Mouse (Mus musculus) hindbrain, postnatal 0 days (tissue): ENCODE data around the gene Slc51b. TPM values are rescaled to one million over a fixed set of nuclear protein-coding genes. Genes with fewer than 3 reads are reported as not detected.

Source experiments
- ATAC-seq: fragments of 200-750 bp; cut with Nextera tagmentation; 2 replicates; pipeline ENCODE4 v1.8.0; 2017; ENCODE audit warnings: mild to moderate bottlenecking, moderate TSS enrichment, moderate library complexity
- DNase-seq: peaks from one replicate; pipeline ENCODE4 v3.0.0-alpha.2; 2015; ENCODE audit warnings: low spot score
- H3K27ac ChIP-seq: fragments of 300-500 bp; sonication (generic); 2 replicates; pipeline ENCODE4 v1.5.1; 2014; ENCODE audit warnings: mild to moderate bottlenecking
- H3K27me3 ChIP-seq: fragments of 300-500 bp; sonication (generic); 2 replicates; pipeline ENCODE4 v1.6.1; 2014; ENCODE audit warnings: low read length, mixed read lengths; ENCODE audit not compliant: insufficient read depth
- H3K36me3 ChIP-seq: fragments of 300-500 bp; sonication (generic); 2 replicates; pipeline ENCODE4 v1.6.1; 2014; ENCODE audit warnings: low read length, mixed read lengths; ENCODE audit not compliant: insufficient read depth
- H3K4me1 ChIP-seq: fragments of 300-500 bp; sonication (generic); 2 replicates; pipeline ENCODE4 v1.6.1; 2014; ENCODE audit warnings: antibody characterized with exemption, low read length, mixed read lengths; ENCODE audit not compliant: insufficient read depth
- H3K4me2 ChIP-seq: fragments of 300-500 bp; sonication (generic); 2 replicates; pipeline ENCODE4 v1.6.1; 2014; ENCODE audit warnings: low read depth, mild to moderate bottlenecking, low read length, moderate library complexity, mixed read lengths
- H3K4me3 ChIP-seq: fragments of 300-500 bp; sonication (generic); 2 replicates; pipeline ENCODE4 v1.5.1; 2014; ENCODE audit warnings: low read length
- H3K9ac ChIP-seq: fragments of 300-500 bp; sonication (generic); replicated peaks from 2 replicates; pipeline ENCODE4 v1.6.1; 2014; ENCODE audit warnings: mild to moderate bottlenecking, low read length, moderate library complexity, mixed read lengths
- H3K9me3 ChIP-seq: fragments of 300-500 bp; sonication (generic); 2 replicates; pipeline ENCODE4 v1.6.1; 2016; ENCODE audit warnings: low read length, mixed read lengths
- CTCF ChIP-seq: IDR thresholded peaks from 2 replicates; pipeline ENCODE4 v1.5.1; 2016; ENCODE audit warnings: antibody characterized with exemption, control low read depth, low read depth
- WGBS: fragments of 180-500 bp; shearing (Covaris S2); extraction: QIAGEN DNeasy Blood & Tissue Kit; methylation state at CpG from one replicate; pipeline ENCODE4 v1.1.7; 2014; 5-methylcytosine and 5-hydroxymethylcytosine counted together
- polyA plus RNA-seq: library from polyadenylated mRNA; unstranded; fragments of >200 nt; fragmentation: Nextera tagmentation; extraction: Ambion mirVana; gene quantifications from 2 replicates; pipeline ENCODE4 v1.2.1, GENCODE M21; 2015
- total RNA-seq: library from RNA; depleted of rRNA; stranded (reverse); fragments of >200 nt; gene quantifications from 2 replicates; pipeline ENCODE4 v1.2.3, GENCODE M21; 2014

The Slc51b gene
- total and polyA plus RNA-seq, 2 experiments from 2014 or later, result not detected

DNA sequence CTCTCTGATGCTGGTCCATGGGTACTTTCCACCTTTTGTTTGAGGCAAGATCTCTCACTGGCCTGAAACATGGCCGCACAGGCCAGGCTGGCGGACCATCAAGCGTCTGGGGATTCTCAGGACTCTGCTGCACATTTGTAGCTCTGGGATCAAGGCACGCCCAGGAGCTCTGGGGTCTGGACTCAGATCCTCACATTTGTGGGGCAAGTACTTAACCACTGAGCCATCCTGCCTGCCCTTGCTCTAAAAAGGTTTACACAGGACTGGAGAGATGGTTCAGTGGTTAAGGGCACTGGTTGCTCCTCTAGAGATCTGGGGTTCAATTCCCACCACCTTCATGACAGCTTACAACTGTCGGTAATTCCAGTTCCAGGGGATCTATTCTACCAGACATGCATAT lies 8.2 kb upstream of the Slc51b start:
- TF ChIP-seq CTCF, result no peak
- 87% methylated on average over 5 of the region's 5 CpGs for WGBS
- Histone ChIP-seq H3K4me3 (no peak overlapping the region), H3K9ac (no peak overlapping the region), H3K9me3 (no peaks in the 10 kb centered on the region), H3K4me2 (no peak overlapping the region), H3K36me3 (no peaks in the 10 kb centered on the region), H3K27ac (no peak overlapping the region), H3K27me3 (no peaks in the 10 kb centered on the region), H3K4me1 (no peaks in the 10 kb centered on the region)
- DNase-seq (no peak), ATAC-seq (no peak)

GRCm38 (mm10) chr9:65430401-65430800 lies 7.6 kb upstream of the Slc51b start:
- Histone ChIP-seq H3K27me3 (no peaks in the 10 kb centered on the region), H3K4me1 (no peaks in the 10 kb centered on the region), H3K9ac (no peak overlapping the region), H3K27ac (no peak overlapping the region), H3K4me3 (no peak overlapping the region), H3K36me3 (no peaks in the 10 kb centered on the region), H3K4me2 (no peak overlapping the region), H3K9me3 (no peaks in the 10 kb centered on the region)
- DNase-seq (no peak), ATAC-seq (no peak)
- no peak for TF ChIP-seq CTCF

- Histone ChIP-seq H3K9me3 (no peaks in the 10 kb centered on the region), H3K36me3 (no peaks in the 10 kb centered on the region), H3K4me2 (no peak overlapping the region), H3K9ac (no peak overlapping the region), H3K4me3 (no peak overlapping the region), H3K27ac (no peak overlapping the region), H3K4me1 (no peaks in the 10 kb centered on the region), H3K27me3 (no peaks in the 10 kb centered on the region)
- 83% methylated on average over 5 of the region's 5 CpGs for WGBS
- TF ChIP-seq CTCF, result no peak
- no peak for ATAC-seq
- DNase-seq, result no peak
These were observed 5.2 kb upstream of the Slc51b start for GRCm38 (mm10) chr9:65428003-65428402.

- no peaks in the 10 kb centered on the region for H3K4me1 ChIP-seq
- no peak for ATAC-seq
- WGBS, result 69% methylated on average over 2 of the region's 2 CpGs
- DNase-seq, result no peak
- no peak overlapping the region for H3K9ac ChIP-seq
- H3K4me2 ChIP-seq, result no peak overlapping the region
- no peak overlapping the region for H3K27ac ChIP-seq
- H3K36me3 ChIP-seq, result no peaks in the 10 kb centered on the region
- H3K27me3 ChIP-seq, result no peaks in the 10 kb centered on the region
- TF ChIP-seq CTCF, result no peak
- H3K9me3 ChIP-seq, result no peaks in the 10 kb centered on the region
- H3K4me3 ChIP-seq, result no peak overlapping the region
These were observed 4.8 kb upstream of the Slc51b start for GRCm38 (mm10) chr9:65427511-65427910.

DNA sequence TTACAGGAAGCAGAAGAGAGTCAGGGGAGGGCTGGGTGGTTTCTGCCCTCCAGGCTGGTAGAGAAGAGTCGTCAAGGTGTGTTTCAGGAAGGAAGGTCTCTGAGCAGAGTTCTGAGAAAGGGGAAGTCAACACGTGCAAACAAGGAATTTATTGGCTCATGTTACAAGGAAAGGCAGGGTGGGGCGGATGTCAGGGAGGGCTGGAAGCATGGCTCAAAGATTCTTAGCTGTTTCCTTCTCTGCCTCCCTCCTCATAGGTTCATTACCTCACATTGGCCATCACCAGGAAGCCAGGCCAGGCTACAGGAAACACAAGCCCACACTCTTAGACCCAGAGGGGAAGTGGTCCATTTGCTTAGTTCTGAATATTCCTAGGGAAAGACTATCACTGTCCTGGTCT lies 1.6 kb upstream of the Slc51b start:
- no peaks in the 10 kb centered on the region for H3K27me3 ChIP-seq
- DNase-seq, result no peak
- no peaks in the 10 kb centered on the region for H3K36me3 ChIP-seq
- H3K4me3 ChIP-seq, result no peak overlapping the region
- H3K9me3 ChIP-seq, result no peaks in the 10 kb centered on the region
- no peak overlapping the region for H3K4me2 ChIP-seq
- no peak for ATAC-seq
- no peak for TF ChIP-seq CTCF
- 59% methylated on average over 3 of the region's 3 CpGs for WGBS
- H3K4me1 ChIP-seq, result no peaks in the 10 kb centered on the region
- no peak overlapping the region for H3K27ac ChIP-seq
- no peak overlapping the region for H3K9ac ChIP-seq

DNA sequence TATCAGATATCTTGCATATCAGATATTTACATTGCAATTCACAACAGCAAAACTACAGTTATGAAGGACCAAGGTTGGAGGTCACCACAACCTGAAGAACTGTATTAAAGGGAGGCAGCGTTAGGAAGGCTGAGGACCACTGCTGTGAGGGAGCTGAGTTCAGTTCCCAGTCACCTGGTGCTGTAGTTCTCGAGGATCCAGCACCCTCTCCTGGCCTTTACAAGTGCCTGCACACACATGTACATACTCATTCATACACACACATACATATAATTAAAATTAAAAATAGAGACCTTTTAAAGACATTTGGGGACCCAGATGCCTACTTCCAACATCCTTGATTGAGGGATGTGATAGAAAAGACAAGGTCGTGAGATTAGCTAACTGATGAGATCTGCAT lies 3.1 kb downstream of the Slc51b start:
- ATAC-seq (no peak), DNase-seq (no peak)
- Histone ChIP-seq H3K4me3 (no peak overlapping the region), H3K9ac (no peak overlapping the region), H3K36me3 (no peaks in the 10 kb centered on the region), H3K27ac (no peak overlapping the region), H3K27me3 (no peaks in the 10 kb centered on the region), H3K4me1 (no peaks in the 10 kb centered on the region), H3K9me3 (no peaks in the 10 kb centered on the region), H3K4me2 (no peak overlapping the region)
- 73% methylated on average over 3 of the region's 3 CpGs for WGBS
- no peak for TF ChIP-seq CTCF

DNA sequence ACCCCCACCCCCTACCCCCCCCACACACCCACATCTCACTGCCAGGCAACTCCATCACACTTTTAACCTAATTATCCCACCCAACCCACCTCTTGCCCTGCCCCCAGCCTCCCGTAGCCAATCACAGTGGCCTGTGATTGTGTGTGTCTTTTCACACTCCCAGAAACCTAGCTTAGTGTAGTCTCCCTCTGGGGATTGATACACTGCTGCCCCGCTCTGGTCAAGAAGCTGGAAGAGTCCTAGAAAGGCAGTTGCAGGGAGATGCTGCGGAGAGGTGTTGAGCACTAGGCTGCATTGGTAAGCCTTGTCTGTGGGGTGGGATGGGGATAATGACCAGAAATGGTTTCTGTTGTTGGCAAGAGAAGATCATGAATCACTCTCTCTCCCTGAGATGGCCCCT lies 5.0 kb downstream of the Slc51b start:
- no peak overlapping the region for H3K4me2 ChIP-seq
- H3K4me1 ChIP-seq, result no peaks in the 10 kb centered on the region
- H3K4me3 ChIP-seq, result no peak overlapping the region
- no peaks in the 10 kb centered on the region for H3K27me3 ChIP-seq
- 51% methylated on average over 3 of the region's 3 CpGs for WGBS
- TF ChIP-seq CTCF, result no peak
- DNase-seq, result peak; percentile 5
- H3K36me3 ChIP-seq, result no peaks in the 10 kb centered on the region
- no peak for ATAC-seq
- H3K27ac ChIP-seq, result no peak overlapping the region
- H3K9me3 ChIP-seq, result no peaks in the 10 kb centered on the region
- H3K9ac ChIP-seq, result no peak overlapping the region

GRCm38 (mm10) chr9:65411326-65411725 lies 11.4 kb downstream of the Slc51b start:
- H3K9me3 ChIP-seq, result no peaks in the 10 kb centered on the region
- H3K27ac ChIP-seq, result no peak overlapping the region
- TF ChIP-seq CTCF, result no peak
- no peak overlapping the region for H3K4me3 ChIP-seq
- H3K4me1 ChIP-seq, result no peaks in the 10 kb centered on the region
- H3K27me3 ChIP-seq, result no peaks in the 10 kb centered on the region
- H3K36me3 ChIP-seq, result no peaks in the 10 kb centered on the region
- H3K9ac ChIP-seq, result no peak overlapping the region
- 77% methylated on average over 3 of the region's 3 CpGs for WGBS
- no peak overlapping the region for H3K4me2 ChIP-seq
- ATAC-seq (no peak), DNase-seq (no peak)
